Mouse (Mus musculus) limb, embryonic 10.5 days (tissue): ENCODE data around the gene Mrps36. TPM values are rescaled to one million over a fixed set of nuclear protein-coding genes. Genes with fewer than 3 reads are reported as not detected.
"Not testable (repeated sequence)": the region's sequence is repeated elsewhere in the genome, so short reads cannot be mapped to it uniquely, and the experiment has no call there.

Experiments
- DNase-seq: peaks from one replicate; pipeline ENCODE4 v3.0.0-alpha.2; 2017; ENCODE audit warnings: low spot score
- H3K27ac ChIP-seq: fragments of 300-500 bp; sonication (generic); 2 replicates; pipeline ENCODE4 v1.5.1; 2016; ENCODE audit warnings: mild to moderate bottlenecking
- H3K27me3 ChIP-seq: fragments of 300-500 bp; sonication (generic); 2 replicates; pipeline ENCODE4 v1.6.1; 2016; ENCODE audit warnings: low read depth, mild to moderate bottlenecking; ENCODE audit not compliant: poor library complexity, severe bottlenecking
- H3K36me3 ChIP-seq: fragments of 300-500 bp; sonication (generic); 2 replicates; pipeline ENCODE4 v1.6.1; 2016; ENCODE audit warnings: mild to moderate bottlenecking, moderate library complexity
- H3K4me1 ChIP-seq: fragments of 300-500 bp; sonication (generic); 2 replicates; pipeline ENCODE4 v1.6.1; 2016
- H3K4me3 ChIP-seq: fragments of 300-500 bp; sonication (generic); 2 replicates; pipeline ENCODE4 v1.5.1; 2016; ENCODE audit warnings: mild to moderate bottlenecking, moderate library complexity
- H3K9me3 ChIP-seq: fragments of 300-500 bp; sonication (generic); replicated peaks from 2 replicates; pipeline ENCODE4 v1.6.1; 2016; ENCODE audit warnings: mild to moderate bottlenecking
- WGBS: fragments of 180-500 bp; shearing (Covaris S2); methylation state at CpG from one replicate; pipeline ENCODE4 v1.1.7; 2016; 5-methylcytosine and 5-hydroxymethylcytosine counted together
- polyA plus RNA-seq: library from polyadenylated mRNA; unstranded; fragments of >200 nt; fragmentation: Nextera tagmentation; extraction: Ambion mirVana; gene quantifications from 2 replicates; pipeline ENCODE4 v1.2.1, GENCODE M21; 2016

Gene Mrps36
- 97.0 and 114 TPM in 2 replicates for polyA plus RNA-seq

- Histone ChIP-seq H3K27ac (peak within 1 kb of the TSS; percentile 94), H3K9me3 (no peaks in the 10 kb centered on the region), H3K27me3 (no peaks in the 10 kb centered on the region), H3K36me3 (0 out of 2 replicates have a peak, but pooled peaks cover 2% of the 10 kb centered on the region), H3K4me3 (peak within 1 kb of the TSS; percentile 74), H3K4me1 (peaks cover 12% of the 10 kb centered on the region)
- WGBS, result under 1% methylated on average over 52 of the region's 52 CpGs
- peak; percentile 92 for DNase-seq
These were observed at the start of gene Mrps36 for GRCm38 (mm10) chr13:100744036-100744744. Gene Mrps36 (minus strand): TSS chr13:100744659.

- DNase-seq, result no peak
- no peak overlapping the region for H3K27ac ChIP-seq
These were observed 44.6 kb upstream of the Mrps36 start for GRCm38 (mm10) chr13:100789083-100789482.

GRCm38 (mm10) chr13:100788057-100788456, 43.6 kb upstream of the Mrps36 start:
- H3K27me3 ChIP-seq, H3K4me3 ChIP-seq, DNase-seq, H3K9me3 ChIP-seq, H3K27ac ChIP-seq: not testable (repeated sequence)
- peaks cover 17% of the 10 kb centered on the region for H3K4me1 ChIP-seq
- H3K36me3 ChIP-seq, result peaks cover 22% of the 10 kb centered on the region
- WGBS, result 92% methylated on average over 13 of the region's 14 CpGs

More at GRCm38 (mm10) chr13:100789083-100789482, 44.6 kb upstream of the Mrps36 start:
- Histone ChIP-seq H3K4me3 (no peak overlapping the region), H3K36me3 (peaks cover 11% of the 10 kb centered on the region), H3K27me3 (no peaks in the 10 kb centered on the region), H3K4me1 (peaks cover 12% of the 10 kb centered on the region), H3K9me3 (no peaks in the 10 kb centered on the region)
- WGBS, result 88% methylated on average over 3 of the region's 3 CpGs

- 72% methylated on average over 6 of the region's 6 CpGs for WGBS
- no peak overlapping the region for H3K4me3 ChIP-seq
These were observed 43.0 kb upstream of the Mrps36 start for GRCm38 (mm10) chr13:100787316-100788010.

GRCm38 (mm10) chr13:100786414-100786867, 42.0 kb upstream of the Mrps36 start, which contains the start of gene Ccnb1:
Gene Ccnb1 (minus strand): TSS chr13:100786570.
- WGBS, result 1% methylated on average over 35 of the region's 35 CpGs
- H3K4me1 ChIP-seq, result peaks cover 17% of the 10 kb centered on the region
- DNase-seq, result peak; percentile 99

More at GRCm38 (mm10) chr13:100787316-100788010, 43.0 kb upstream of the Mrps36 start:
- Histone ChIP-seq H3K9me3 (no peaks in the 10 kb centered on the region), H3K4me1 (peaks cover 17% of the 10 kb centered on the region), H3K36me3 (peaks cover 28% of the 10 kb centered on the region), H3K27me3 (no peaks in the 10 kb centered on the region), H3K27ac (no peak overlapping the region)
- DNase-seq, result no peak

GRCm38 (mm10) chr13:100785806-100786413, 41.5 kb upstream of the Mrps36 start:
- peak overlapping the region; percentile 95 for H3K4me3 ChIP-seq
- H3K27me3 ChIP-seq, result no peaks in the 10 kb centered on the region
- peak; percentile 39 for DNase-seq
- H3K9me3 ChIP-seq, result no peaks in the 10 kb centered on the region
- peaks cover 43% of the 10 kb centered on the region for H3K36me3 ChIP-seq
- WGBS, result under 1% methylated on average over 30 of the region's 30 CpGs
- peak overlapping the region; percentile 98 for H3K27ac ChIP-seq
- H3K4me1 ChIP-seq, result peaks cover 17% of the 10 kb centered on the region

More at GRCm38 (mm10) chr13:100786414-100786867, 42.0 kb upstream of the Mrps36 start, which contains the start of gene Ccnb1:
- H3K27ac ChIP-seq, result peak within 1 kb of the TSS; percentile 98
- no peaks in the 10 kb centered on the region for H3K27me3 ChIP-seq
- H3K4me3 ChIP-seq, result peak within 1 kb of the TSS; percentile 95
- H3K36me3 ChIP-seq, result peaks cover 38% of the 10 kb centered on the region
- H3K9me3 ChIP-seq, result no peaks in the 10 kb centered on the region

GRCm38 (mm10) chr13:100777491-100777890, 33.0 kb upstream of the Mrps36 start:
- no peaks in the 10 kb centered on the region for H3K9me3 ChIP-seq
- no peaks in the 10 kb centered on the region for H3K27me3 ChIP-seq
- H3K27ac ChIP-seq, result no peak overlapping the region
- H3K4me3 ChIP-seq, result no peak overlapping the region
- H3K4me1 ChIP-seq, result peaks cover 10% of the 10 kb centered on the region
- DNase-seq, result no peak
- peaks cover 71% of the 10 kb centered on the region for H3K36me3 ChIP-seq
- 89% methylated on average over 3 of the region's 3 CpGs for WGBS

GRCm38 (mm10) chr13:100776710-100777109, 32.3 kb upstream of the Mrps36 start:
- no peak overlapping the region for H3K27ac ChIP-seq
- peaks cover 71% of the 10 kb centered on the region for H3K36me3 ChIP-seq
- peaks cover 10% of the 10 kb centered on the region for H3K4me1 ChIP-seq
- H3K27me3 ChIP-seq, result no peaks in the 10 kb centered on the region
- no peaks in the 10 kb centered on the region for H3K9me3 ChIP-seq
- H3K4me3 ChIP-seq, result no peak overlapping the region
- WGBS, result 73% methylated on average over 6 of the region's 6 CpGs
- no peak for DNase-seq

- Histone ChIP-seq H3K27me3 (no peaks in the 10 kb centered on the region), H3K4me1 (peaks cover 10% of the 10 kb centered on the region), H3K9me3 (no peaks in the 10 kb centered on the region), H3K27ac (peak overlapping the region; percentile 90; the same call in 1 of the 2 replicates), H3K36me3 (peaks cover 71% of the 10 kb centered on the region), H3K4me3 (peak overlapping the region; percentile 87)
- no peak for DNase-seq
- WGBS, result 24% methylated on average over 8 of the region's 8 CpGs
These were observed 31.6 kb upstream of the Mrps36 start for GRCm38 (mm10) chr13:100776056-100776419.

- under 1% methylated on average over 46 of the region's 46 CpGs for WGBS
- Histone ChIP-seq H3K4me3 (peak within 1 kb of the TSS; percentile 87), H3K36me3 (peaks cover 71% of the 10 kb centered on the region), H3K9me3 (no peaks in the 10 kb centered on the region), H3K4me1 (peaks cover 10% of the 10 kb centered on the region), H3K27me3 (no peaks in the 10 kb centered on the region), H3K27ac (peak within 1 kb of the TSS; percentile 90)
- peak; percentile 93 for DNase-seq
These were observed 31.0 kb upstream of the Mrps36 start, which contains the start of gene Cenph for GRCm38 (mm10) chr13:100775252-100776055. Gene Cenph (minus strand): TSS chr13:100775899.

GRCm38 (mm10) chr13:100774704-100775103, 30.2 kb upstream of the Mrps36 start:
- Histone ChIP-seq H3K27me3 (no peaks in the 10 kb centered on the region), H3K4me1 (peaks cover 10% of the 10 kb centered on the region), H3K27ac (no peak overlapping the region), H3K9me3 (no peaks in the 10 kb centered on the region), H3K4me3 (peak overlapping the region; percentile 87), H3K36me3 (peaks cover 71% of the 10 kb centered on the region)
- DNase-seq, result no peak

- no peak for DNase-seq
- WGBS, result 93% methylated on average over 2 of the region's 2 CpGs
- Histone ChIP-seq H3K9me3 (no peaks in the 10 kb centered on the region), H3K4me3 (no peak overlapping the region), H3K36me3 (peaks cover 23% of the 10 kb centered on the region), H3K27me3 (no peaks in the 10 kb centered on the region), H3K27ac (no peak overlapping the region), H3K4me1 (no peaks in the 10 kb centered on the region)
These were observed 10.9 kb upstream of the Mrps36 start for GRCm38 (mm10) chr13:100755329-100755728.
